Mouse (Mus musculus) embryo, embryonic 11.5 days (tissue): ENCODE measurements around the gene Cd207.
"Not testable (repeated sequence)": the region's sequence is repeated elsewhere in the genome, so short reads cannot be mapped to it uniquely, and the experiment has no call there.

Source experiments
- DNase-seq: peaks from one replicate; pipeline ENCODE4 v3.0.0-alpha.2; 2012; ENCODE audit warnings: low read depth, low spot score

Cd207 gene

DNA sequence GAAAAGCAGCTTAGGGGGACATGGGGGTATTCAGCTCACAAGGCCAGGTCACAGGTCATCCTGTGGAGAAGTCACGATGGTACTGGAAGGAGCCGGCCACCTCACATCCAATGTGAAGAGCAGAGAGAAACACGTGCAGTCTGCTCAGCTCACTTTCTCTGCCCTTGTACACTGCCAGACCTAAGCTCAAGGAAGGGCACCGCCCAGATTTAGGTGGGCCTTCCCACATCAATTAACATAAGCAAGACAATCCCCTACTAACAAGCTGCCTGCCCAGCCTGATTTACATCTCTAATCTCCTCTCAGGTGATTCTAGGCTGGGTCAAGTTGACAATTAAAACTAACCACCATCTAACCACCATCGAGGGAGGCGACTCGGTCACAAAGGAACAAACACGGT is 20.3 kb upstream of the Cd207 start:
- DNase-seq: no peak

DNA sequence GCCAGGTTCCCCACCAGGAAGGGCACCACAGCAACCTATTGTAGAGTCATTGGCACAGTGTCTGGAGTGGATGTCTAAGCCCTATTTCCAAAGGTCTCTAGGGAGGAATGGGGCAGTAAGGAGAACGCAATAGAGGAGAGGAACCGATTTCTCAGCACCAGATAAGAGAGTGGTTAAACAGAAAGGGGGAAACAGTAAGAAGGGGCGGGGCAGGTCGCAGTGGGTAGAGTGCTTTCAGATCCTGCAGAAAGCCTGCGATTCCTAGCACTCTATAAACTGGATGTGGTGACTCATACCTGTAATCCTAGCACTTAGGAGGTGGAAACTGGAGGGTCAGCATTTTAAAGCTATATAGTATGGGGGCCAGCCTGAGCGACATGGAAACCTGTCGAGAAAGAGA is 19.0 kb upstream of the Cd207 start:
- DNase-seq: no peak

GRCm38 (mm10) chr6:83695731-83696130 is 18.1 kb upstream of the Cd207 start:
- no peak for DNase-seq

DNA sequence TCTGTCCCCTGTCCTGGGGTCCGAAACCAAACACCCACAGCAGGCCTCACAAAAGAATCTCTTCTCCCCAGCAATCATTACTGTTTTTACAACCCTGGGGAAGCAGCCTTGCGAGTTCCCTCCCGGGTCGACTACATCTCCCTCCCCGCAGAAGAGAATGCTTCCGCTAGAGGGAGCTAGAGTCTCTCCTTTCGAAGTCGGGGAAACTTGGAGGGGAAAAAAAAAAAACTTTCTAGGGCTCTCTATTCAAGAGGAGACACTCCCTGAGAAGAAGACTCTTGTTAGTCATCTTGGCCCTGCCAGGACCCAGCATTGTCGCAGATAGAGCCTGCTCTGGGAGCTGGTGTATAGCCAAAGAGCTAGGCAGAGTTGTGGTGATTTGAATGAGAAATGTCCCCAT is 16.2 kb upstream of the Cd207 start:
- DNase-seq: peak; percentile 56

- DNase-seq: no peak
These were observed 15.3 kb upstream of the Cd207 start for GRCm38 (mm10) chr6:83692962-83693361.

DNA sequence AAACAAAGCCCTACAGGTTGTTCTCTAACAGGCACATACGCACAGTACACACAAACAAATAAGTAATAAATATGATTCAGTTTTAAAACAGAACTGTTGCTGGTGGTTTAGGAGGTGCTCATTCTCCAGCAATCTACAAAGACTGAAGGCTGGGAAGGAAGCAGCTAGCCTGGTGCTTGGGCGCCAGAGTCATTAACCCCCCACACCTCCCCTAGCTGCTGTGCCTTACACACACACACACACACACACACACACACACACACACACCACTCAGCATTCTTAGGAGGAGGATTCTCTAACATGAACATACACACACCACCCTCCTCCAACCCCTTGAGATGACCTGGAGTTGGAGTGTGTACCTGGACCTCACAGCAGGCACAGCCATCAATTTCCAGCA is 13.3 kb upstream of the Cd207 start:
- no peak for DNase-seq

DNA sequence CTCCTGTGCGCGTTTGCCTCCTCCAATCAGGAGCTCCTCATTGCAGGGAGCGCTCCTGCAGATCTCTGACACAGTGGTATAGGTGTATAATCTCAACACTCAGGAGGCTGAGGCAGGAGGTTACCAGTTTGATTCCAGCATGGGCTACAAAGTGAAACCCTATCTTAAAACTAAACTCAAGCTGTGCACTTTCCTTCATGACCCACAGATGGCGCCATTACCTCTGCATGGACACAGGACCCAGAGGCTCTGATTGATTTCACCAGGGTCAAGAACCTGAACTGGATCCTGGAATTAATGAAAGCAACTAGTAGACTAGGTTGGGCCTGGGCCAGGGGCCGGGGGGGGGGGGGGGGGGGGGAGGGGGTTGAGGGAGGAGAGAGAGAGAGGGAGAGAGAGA is 12.6 kb upstream of the Cd207 start:
- DNase-seq: no peak

DNA sequence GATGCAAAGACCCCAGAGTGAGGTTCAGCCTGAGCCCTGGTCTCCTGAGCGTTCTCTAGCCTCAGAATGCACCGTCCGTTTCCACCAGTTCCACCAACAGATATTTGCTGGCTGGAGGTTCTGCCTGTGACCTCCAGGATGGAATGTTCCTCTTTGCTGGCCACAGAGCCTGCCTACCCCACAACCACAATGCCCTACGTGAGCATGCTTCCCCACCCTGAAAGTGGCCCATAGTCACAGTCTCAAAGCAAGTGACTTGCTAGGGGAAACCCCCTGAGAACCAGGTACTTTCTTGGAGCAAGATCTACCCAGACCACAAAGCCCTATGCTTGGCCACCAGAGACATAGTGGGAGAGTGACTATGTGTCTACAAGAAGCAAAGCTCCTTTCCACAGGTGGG is 11.7 kb upstream of the Cd207 start:
- no peak for DNase-seq

DNA sequence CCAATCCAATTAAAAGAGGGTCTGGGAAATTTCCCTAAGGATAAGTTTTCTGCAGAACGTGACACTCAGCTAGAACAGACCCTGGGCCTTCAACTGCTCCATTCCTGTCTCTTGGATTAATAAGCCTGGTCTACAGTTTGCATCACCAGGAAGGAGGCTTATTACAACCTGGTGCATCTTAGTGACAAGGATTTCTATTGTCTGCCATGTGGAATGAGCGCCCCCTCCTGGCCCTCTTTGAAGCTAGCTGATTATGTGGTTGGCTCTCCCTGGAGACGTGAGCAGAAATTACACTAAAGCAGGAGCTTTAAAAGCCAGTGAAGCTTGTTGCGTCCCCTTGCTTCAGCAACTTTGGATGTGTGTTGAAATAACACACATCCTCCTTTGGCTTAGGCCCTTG is 4.3 kb downstream of the Cd207 start:
- DNase-seq: peak; percentile 59

DNA sequence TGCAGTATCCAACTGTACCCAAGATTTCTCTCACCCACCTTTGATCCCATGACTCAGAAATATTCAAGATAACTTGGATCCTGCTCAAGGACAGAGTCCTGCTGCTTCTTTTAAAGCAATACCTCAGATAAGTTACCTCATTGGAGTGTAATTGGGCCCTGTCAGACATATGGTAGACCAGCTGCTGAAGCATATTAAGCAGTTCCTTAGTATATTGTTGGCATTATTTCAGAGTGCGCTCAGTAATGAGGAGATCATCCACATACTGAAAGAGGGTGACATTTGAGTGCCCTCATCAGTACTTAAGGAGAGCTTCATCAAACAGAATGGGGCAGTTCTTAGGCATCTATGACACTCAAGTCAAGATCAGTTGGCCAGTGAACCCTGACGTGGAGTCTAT is 12.6 kb downstream of the Cd207 start:
- no peak for DNase-seq

DNA sequence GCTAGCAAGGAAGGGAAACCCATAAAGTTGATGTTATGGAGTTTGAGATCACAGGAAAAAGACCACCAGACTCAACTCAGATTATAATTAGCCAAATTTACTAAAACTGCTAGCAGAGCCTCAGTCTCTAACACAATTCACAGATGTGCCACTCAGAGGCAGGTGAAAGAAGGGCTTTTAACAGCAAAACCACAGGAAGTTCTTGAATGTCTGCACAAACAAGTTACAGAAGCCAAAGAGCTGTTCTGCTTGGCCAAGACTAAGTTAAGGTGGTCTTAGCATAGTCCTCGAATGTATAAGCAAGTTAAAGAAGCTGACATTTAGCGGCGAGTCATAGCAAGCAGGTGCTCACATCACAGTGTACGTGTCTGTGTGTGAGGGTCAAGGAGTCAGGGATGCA is 16.8 kb downstream of the Cd207 start:
- DNase-seq: no peak

DNA sequence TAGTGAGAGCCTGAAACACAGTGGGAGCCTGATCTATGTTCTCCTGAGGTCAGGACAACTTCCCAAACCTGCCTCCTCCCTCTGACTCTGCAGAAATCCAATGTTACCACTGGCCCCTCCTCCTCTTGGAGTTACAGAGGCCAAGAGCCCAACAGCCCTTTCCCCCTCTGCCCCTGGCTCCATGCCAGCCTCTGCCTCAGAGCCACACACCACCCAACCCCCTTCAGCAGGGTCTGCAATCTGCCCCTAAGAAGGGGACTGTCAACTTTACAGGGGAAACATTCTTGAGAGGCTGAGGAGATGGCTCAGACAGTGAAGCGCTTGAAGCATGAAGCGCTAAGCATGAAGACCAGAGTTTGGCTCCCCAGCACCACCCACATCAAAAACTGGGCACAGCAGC is 21.6 kb downstream of the Cd207 start, which contains the start of gene Clec4f:
TSS of gene Clec4f (minus strand) at position 101 of the 400 bp plus-strand sequence.
- DNase-seq: no peak

DNA sequence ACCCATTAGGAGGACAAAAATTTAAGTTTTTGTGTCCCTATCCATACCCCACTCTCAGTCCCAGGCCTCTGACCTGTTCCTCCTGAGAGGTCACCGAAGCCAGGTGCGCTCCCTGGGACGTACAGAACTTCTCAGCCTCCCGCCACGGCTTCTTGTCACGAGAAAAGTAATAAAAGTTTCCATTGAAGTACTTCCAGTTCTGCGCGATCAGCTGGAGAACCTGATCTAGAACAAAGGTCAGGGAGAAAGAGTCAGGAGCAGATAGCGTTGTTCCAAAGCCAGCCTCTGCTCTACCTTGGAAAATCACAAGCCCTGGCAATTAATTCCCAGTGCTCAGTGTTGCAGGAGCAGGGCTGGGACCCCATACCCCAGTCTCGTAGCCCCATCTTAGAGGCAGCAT is 30.9 kb downstream of the Cd207 start:
- DNase-seq: no peak

DNA sequence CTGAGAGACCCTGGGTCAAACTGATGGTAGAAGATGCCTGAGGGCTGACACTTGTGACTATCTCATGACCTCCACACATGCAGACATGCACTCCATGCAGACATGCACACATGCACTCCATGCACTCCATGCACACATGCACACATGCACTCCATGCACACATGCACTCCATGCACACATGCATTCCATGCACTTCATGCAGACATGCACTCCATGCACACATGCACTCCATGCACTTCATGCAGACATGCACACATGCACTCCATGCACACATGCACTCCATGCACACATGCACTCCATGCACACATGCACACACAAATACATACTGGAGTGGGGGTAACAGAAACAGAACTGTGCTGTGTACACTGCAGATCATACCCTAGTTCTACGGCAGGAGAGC is 42.3 kb downstream of the Cd207 start:
- DNase-seq: no peak

GRCm38 (mm10) chr6:83634631-83635030 is 43.0 kb downstream of the Cd207 start:
- not testable (repeated sequence) for DNase-seq

DNA sequence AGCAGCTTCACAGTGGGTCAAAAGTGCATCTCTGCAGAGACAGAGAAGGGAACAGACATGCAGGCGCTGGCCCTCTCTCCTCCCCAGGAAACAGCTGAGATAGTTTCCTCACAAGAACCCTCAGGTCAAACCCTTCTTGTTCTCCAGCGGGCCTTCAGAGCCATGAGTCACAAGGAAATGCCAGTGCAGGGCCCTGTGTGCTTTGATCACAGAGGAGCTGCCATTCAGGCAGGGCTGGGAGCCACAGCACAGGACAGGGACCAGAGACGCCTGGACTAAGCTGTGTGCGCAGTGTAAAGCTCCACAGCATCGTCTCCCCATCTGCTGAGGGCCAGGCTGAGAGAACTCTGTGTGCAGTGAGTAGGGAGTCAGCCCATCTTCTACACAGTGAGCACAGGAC is 43.6 kb downstream of the Cd207 start:
- not testable (repeated sequence) for DNase-seq

DNA sequence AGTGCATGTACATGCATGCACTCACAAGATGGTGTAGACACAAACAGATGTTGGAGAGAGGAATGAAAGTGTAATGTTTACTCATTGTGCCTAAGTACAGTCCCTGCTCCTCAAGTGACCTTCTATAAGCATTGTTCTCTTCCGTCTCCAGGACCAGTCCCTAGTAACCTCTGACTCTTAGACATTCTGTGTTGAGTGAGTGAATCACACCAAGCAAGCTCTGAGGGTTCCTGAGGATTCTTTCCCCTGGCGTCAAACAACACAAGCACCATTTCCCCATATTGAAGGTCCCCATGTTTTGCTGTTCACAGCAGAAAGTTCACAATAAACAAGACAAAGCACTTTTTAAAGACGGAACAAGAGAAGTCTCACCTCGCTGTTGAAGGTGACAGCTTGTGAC is 45.8 kb downstream of the Cd207 start:
- no peak for DNase-seq

- no peak for DNase-seq
These were observed 50.9 kb downstream of the Cd207 start for GRCm38 (mm10) chr6:83626781-83627180.
